In the genomic region with DNA sequence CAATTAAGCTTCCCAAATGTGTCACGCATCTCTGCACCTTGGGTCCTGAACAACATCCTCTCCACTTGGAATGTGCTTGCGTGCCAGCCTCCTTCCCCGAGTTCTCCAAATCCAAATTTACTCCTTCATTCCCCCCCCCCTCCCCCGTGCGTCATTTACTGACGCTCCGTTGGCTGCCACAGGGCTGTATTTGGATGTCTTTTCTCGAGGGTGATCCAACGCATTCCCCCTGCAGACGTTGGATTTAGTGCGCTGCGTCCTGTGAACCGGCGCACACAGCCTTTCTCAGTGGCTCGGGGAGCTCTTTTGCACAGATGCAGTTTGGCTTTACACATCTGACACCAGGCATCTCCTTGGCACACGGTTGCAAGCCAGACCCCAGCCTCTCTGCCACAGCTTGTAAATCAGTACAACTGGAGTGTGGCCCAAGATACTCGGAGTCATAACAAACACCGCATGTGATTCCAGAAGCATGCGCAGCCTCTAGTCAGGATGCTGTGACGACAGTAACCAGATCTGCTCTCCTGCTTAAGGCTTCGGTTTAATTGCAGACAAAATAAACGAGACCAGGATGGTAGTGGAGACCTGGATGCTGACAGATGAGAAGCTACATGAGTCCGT, we compare ENCODE assay signal across 8 mouse cellular contexts. TPM values are rescaled to one million over a fixed set of nuclear protein-coding genes. Genes with fewer than 3 reads are reported as not detected.
A peak's percentile ranks its signal among the peaks of the same experiment; 100 is the strongest.
DNase-seq lines count a peak whose midpoint lies in the region; ATAC-seq and TF ChIP-seq lines count a peak whose summit lies in the region.
"Had no signal": no experiment of that assay in that cellular context is flagged by ENCODE, and none has a peak within 500 bp of the region (broad histone marks: within the 10 kb centered on the region; RNA-seq: fewer than 3 reads in every experiment).

No protein-coding gene starts in this region.

- 5% methylated on average over 23 of the region's 23 CpGs for WGBS in forebrain, embryonic 16.5 days
- 5% methylated on average over 23 of the region's 23 CpGs for WGBS in neural tube, embryonic 15.5 days
- 88% methylated on average over 23 of the region's 23 CpGs for WGBS in thymus, adult 2 months

- H3K4me3 ChIP-seq in forebrain, embryonic 16.5 days (replicated peaks; ENCODE audit: low read length), result peak overlapping the region; percentile 43
- peak overlapping the region; percentile 27 for H3K4me3 ChIP-seq in neural tube, embryonic 15.5 days (replicated peaks)
- no peak overlapping the region for H3K4me3 ChIP-seq in thymus, adult 2 months (ENCODE audit: control insufficient read depth, insufficient read depth, low read length)
- H3K4me3 ChIP-seq: myocyte had no signal

- peak overlapping the region; percentile 68 for H3K4me2 ChIP-seq in forebrain, embryonic 16.5 days (ENCODE audit: low read length)
- H3K4me2 ChIP-seq in neural tube, embryonic 15.5 days, result peak overlapping the region; percentile 61

- no peaks in the 10 kb centered on the region for H3K27me3 ChIP-seq in Patski
- H3K27me3 ChIP-seq in forebrain, embryonic 16.5 days (replicated peaks; ENCODE audit: control insufficient read depth, insufficient read depth, low read length), result no peaks in the 10 kb centered on the region
- H3K27me3 ChIP-seq in neural tube, embryonic 15.5 days (replicated peaks), result no peaks in the 10 kb centered on the region
- H3K27me3 ChIP-seq in thymus, adult 2 months (ENCODE audit: control insufficient read depth, insufficient read depth, low read length), result no peaks in the 10 kb centered on the region

- in situ Hi-C loops in Patski (cut with MboI; ENCODE audit: low pct_unique_long_range_greater_than_20kb), result no loop called here

- no peaks in the 10 kb centered on the region for H3K9me3 ChIP-seq in forebrain, embryonic 16.5 days (ENCODE audit: control insufficient read depth, low read length)
- no peaks in the 10 kb centered on the region for H3K9me3 ChIP-seq in neural tube, embryonic 15.5 days (replicated peaks)

- peak; percentile 26 for ATAC-seq in Patski
- ATAC-seq in forebrain, embryonic 16.5 days, result peak; percentile 91
- ATAC-seq in neural tube, embryonic 15.5 days (ENCODE audit: low FRiP score), result peak; percentile 84

- TF ChIP-seq POLR2A in thymus, adult 2 months (IDR thresholded peaks at IDR 0.05; ENCODE audit: control insufficient read depth, extremely low read depth, insufficient read depth, low read length, poor library complexity), result no peak

- POLR2A ChIA-PET in Patski (lab: Charles Lee), result interaction anchor here (0.6 kb wide), 1 partner anchor 78 kb away, joined by 10 read pairs; no protein-coding TSS in a partner anchor

- TF ChIP-seq CTCF in Patski (IDR thresholded peaks at IDR 0.05), result no peak
- TF ChIP-seq CTCF in thymus, adult 2 months (IDR thresholded peaks at IDR 0.05; ENCODE audit: borderline replicate concordance, control insufficient read depth, extremely low read depth, insufficient read depth, low read length, poor library complexity), result no peak

- intact Hi-C loops in heart, postnatal 25 days (cut with DNase I), result no loop called here
- intact Hi-C loops in left cerebral cortex, postnatal 25 days (cut with DNase I), result no loop called here

- CTCF ChIA-PET in Patski (lab: Charles Lee), result interaction anchor here (1.0 to 1.8 kb wide), 3 partner anchors 11 to 168 kb away, joined by 3 to 6 read pairs (median 5); no protein-coding TSS in a partner anchor

- peak overlapping the region; percentile 78 for H3K27ac ChIP-seq in forebrain, embryonic 16.5 days (ENCODE audit: low read length)
- H3K27ac ChIP-seq in neural tube, embryonic 15.5 days (replicated peaks), result peak overlapping the region; percentile 77
- no peak overlapping the region for H3K27ac ChIP-seq in thymus, adult 2 months (ENCODE audit: control insufficient read depth, insufficient read depth, low read length)

- peaks cover 14% of the 10 kb centered on the region for H3K4me1 ChIP-seq in forebrain, embryonic 16.5 days (replicated peaks; ENCODE audit: control insufficient read depth, insufficient read depth, low read length)
- H3K4me1 ChIP-seq in neural tube, embryonic 15.5 days, result peaks cover 17% of the 10 kb centered on the region
- peaks cover 8% of the 10 kb centered on the region for H3K4me1 ChIP-seq in thymus, adult 2 months (replicated peaks; ENCODE audit: control insufficient read depth, insufficient read depth, low read length)

- H3K9ac ChIP-seq in forebrain, embryonic 16.5 days (replicated peaks; ENCODE audit: low read depth, low read length), result peak overlapping the region; percentile 48
- peak overlapping the region; percentile 21 for H3K9ac ChIP-seq in neural tube, embryonic 15.5 days (replicated peaks)

- no peak for DNase-seq in Patski (ENCODE audit: low read depth, low spot score)
- peak; percentile 23 for DNase-seq in cerebellum, adult 11-12 months
- DNase-seq in heart, postnatal 25 days (ENCODE audit: low spot score), result peak; percentile 16
- DNase-seq in left cerebral cortex, postnatal 25 days (ENCODE audit: low spot score in 2 of 2), result peak; percentile 60 to 78
- DNase-seq in thymus, adult 2 months, result no peak

- H3K36me3 ChIP-seq in forebrain, embryonic 16.5 days (ENCODE audit: control insufficient read depth, insufficient read depth), result no peaks in the 10 kb centered on the region
- no peaks in the 10 kb centered on the region for H3K36me3 ChIP-seq in neural tube, embryonic 15.5 days
- no peaks in the 10 kb centered on the region for H3K36me3 ChIP-seq in thymus, adult 2 months (ENCODE audit: control insufficient read depth, insufficient read depth, low read length)

RNA-seq across cellular contexts. Expression of a gene that starts 43.4 kb away (rescaled TPM):
- not detected for polyA plus RNA-seq in Patski (2021)
- 0.11 TPM in 1 of 2 replicates, not detected in the other for polyA plus RNA-seq in forebrain, embryonic 16.5 days (2015; fragmentation: Nextera tagmentation; extraction: Ambion mirVana)
- not detected for total RNA-seq in heart, postnatal 25 days (2021)
- total RNA-seq in left cerebral cortex, postnatal 25 days (2021), result not detected
- polyA plus RNA-seq in neural tube, embryonic 15.5 days (2015; fragmentation: Nextera tagmentation; extraction: Ambion mirVana), result 0.18 and 6.7 TPM in 2 replicates
- 2.0 and 2.1 TPM in 2 replicates for polyA plus RNA-seq in thymus, adult 2 months (2012; rRNA removed)

Comparison
In these comparisons a context has a peak if more than half of its experiments do, and no peak if none do; other contexts are left out.
1. ATAC-seq: peak in every context shown above with its lines; median percentile 91 in forebrain, embryonic 16.5 days; 84 in neural tube, embryonic 15.5 days; 26 in Patski.
2. DNase-seq: peak in cerebellum, adult 11-12 months (single experiment), heart, postnatal 25 days (single experiment) and left cerebral cortex, postnatal 25 days (2 of 2); none in Patski (single experiment) and thymus, adult 2 months (single experiment).